Mouse (Mus musculus) lung, postnatal 0 days (tissue): ENCODE results near the gene Prss33. TPM values are rescaled to one million over a fixed set of nuclear protein-coding genes. Genes with fewer than 3 reads are reported as not detected.

Experiments used
- ATAC-seq: fragments of 200-750 bp; cut with Nextera tagmentation; 2 replicates; pipeline ENCODE4 v1.8.0; 2017; ENCODE audit warnings: moderate library complexity
- DNase-seq: peaks from one replicate; pipeline ENCODE4 v3.0.0-alpha.2; 2016; ENCODE audit warnings: low spot score
- H3K27ac ChIP-seq: fragments of 300-500 bp; sonication (generic); 2 replicates; pipeline ENCODE4 v1.5.1; 2014; ENCODE audit warnings: antibody characterized with exemption, mild to moderate bottlenecking, low read length, mixed read lengths
- H3K27me3 ChIP-seq: fragments of 300-500 bp; sonication (generic); replicated peaks from 2 replicates; pipeline ENCODE4 v1.6.1; 2014; ENCODE audit warnings: low read length, mixed read lengths; ENCODE audit not compliant: insufficient read depth
- H3K36me3 ChIP-seq: fragments of 300-500 bp; sonication (generic); 2 replicates; pipeline ENCODE4 v1.6.1; 2014; ENCODE audit warnings: low read length, mixed read lengths; ENCODE audit not compliant: insufficient read depth
- H3K4me1 ChIP-seq: fragments of 300-500 bp; sonication (generic); 2 replicates; pipeline ENCODE4 v1.6.1; 2014; ENCODE audit warnings: antibody characterized with exemption, low read depth, low read length, mixed read lengths; ENCODE audit not compliant: insufficient read depth
- H3K4me2 ChIP-seq: fragments of 300-500 bp; sonication (generic); replicated peaks from 2 replicates; pipeline ENCODE4 v1.6.1; 2014; ENCODE audit warnings: low read depth, mild to moderate bottlenecking, low read length, moderate library complexity, mixed read lengths
- H3K4me3 ChIP-seq: fragments of 300-500 bp; sonication (generic); 2 replicates; pipeline ENCODE4 v1.5.1; 2014; ENCODE audit warnings: low read depth, low read length
- H3K9ac ChIP-seq: fragments of 300-500 bp; sonication (generic); replicated peaks from 2 replicates; pipeline ENCODE4 v1.6.1; 2014; ENCODE audit warnings: low read depth, mild to moderate bottlenecking
- H3K9me3 ChIP-seq: fragments of 300-500 bp; sonication (generic); 2 replicates; pipeline ENCODE4 v1.6.1; 2016; ENCODE audit warnings: low read length, mixed read lengths
- CTCF ChIP-seq: IDR thresholded peaks from 2 replicates; pipeline ENCODE4 v1.5.1; 2016; ENCODE audit warnings: antibody characterized with exemption, mild to moderate bottlenecking
- EP300 ChIP-seq: IDR thresholded peaks from 2 replicates; pipeline ENCODE4 v1.6.1; 2016; ENCODE audit warnings: antibody characterized with exemption, mild to moderate bottlenecking, control low read depth
- WGBS: fragments of 180-500 bp; shearing (Covaris S2); extraction: QIAGEN DNeasy Blood & Tissue Kit; methylation state at CpG from one replicate; pipeline ENCODE4 v1.1.7; 2014; 5-methylcytosine and 5-hydroxymethylcytosine counted together
- polyA plus RNA-seq: library from polyadenylated mRNA; unstranded; fragments of >200 nt; fragmentation: Nextera tagmentation; extraction: Ambion mirVana; gene quantifications from 2 replicates; pipeline ENCODE4 v1.2.1, GENCODE M21; 2015

Gene Prss33
- polyA plus RNA-seq, 1 experiment from 2014 or later: not detected

GRCm38 (mm10) chr17:23850853-23851749 is 15.2 kb upstream of the Prss33 start:
- Histone ChIP-seq H3K9me3 (no peaks in the 10 kb centered on the region), H3K27ac (no peak overlapping the region), H3K36me3 (no peaks in the 10 kb centered on the region), H3K9ac (no peak overlapping the region), H3K4me3 (no peak overlapping the region), H3K4me1 (no peaks in the 10 kb centered on the region), H3K4me2 (no peak overlapping the region), H3K27me3 (no peaks in the 10 kb centered on the region)
- TF ChIP-seq EP300: no peak
- peak; percentile 85 for TF ChIP-seq CTCF
- DNase-seq (peak; percentile 78), ATAC-seq (peak; percentile 71)
- WGBS: 41% methylated on average over 18 of the region's 19 CpGs

- no peak for DNase-seq
- TF ChIP-seq EP300: no peak
- peak; percentile 40 for TF ChIP-seq CTCF
- no peak overlapping the region for H3K9ac ChIP-seq
- H3K9me3 ChIP-seq: no peaks in the 10 kb centered on the region
- no peaks in the 10 kb centered on the region for H3K27me3 ChIP-seq
- WGBS: 61% methylated on average over 2 of the region's 2 CpGs
- ATAC-seq: no peak
- H3K4me1 ChIP-seq: no peaks in the 10 kb centered on the region
- no peak overlapping the region for H3K4me3 ChIP-seq
- no peak overlapping the region for H3K27ac ChIP-seq
- no peak overlapping the region for H3K4me2 ChIP-seq
- H3K36me3 ChIP-seq: no peaks in the 10 kb centered on the region
Measured at GRCm38 (mm10) chr17:23850028-23850427, 14.2 kb upstream of the Prss33 start.

GRCm38 (mm10) chr17:23843812-23844273 is 8.0 kb upstream of the Prss33 start, which contains the start of the genes Prss32 and Prss41:
Gene Prss32, plus strand, starts transcription at chr17:23843855.
Gene Prss41, minus strand, starts transcription at chr17:23844172.
- H3K4me3 ChIP-seq: no peak within 1 kb of the TSS
- H3K9me3 ChIP-seq: no peaks in the 10 kb centered on the region
- H3K9ac ChIP-seq: no peak within 1 kb of the TSS
- no peaks in the 10 kb centered on the region for H3K4me1 ChIP-seq
- TF ChIP-seq CTCF (peak; percentile 74), EP300 (no peak)
- H3K4me2 ChIP-seq: peak within 1 kb of the TSS; percentile 12; the same call in 1 of the 2 replicates
- DNase-seq (peak; percentile 40), ATAC-seq (peak; percentile 66)
- 15% methylated on average over 19 of the region's 19 CpGs for WGBS
- H3K27me3 ChIP-seq: no peaks in the 10 kb centered on the region
- no peak within 1 kb of the TSS for H3K27ac ChIP-seq
- no peaks in the 10 kb centered on the region for H3K36me3 ChIP-seq

GRCm38 (mm10) chr17:23843141-23843811 is 7.4 kb upstream of the Prss33 start:
- no peak for DNase-seq
- Histone ChIP-seq H3K36me3 (no peaks in the 10 kb centered on the region), H3K4me3 (no peak overlapping the region), H3K27ac (no peak overlapping the region), H3K27me3 (no peaks in the 10 kb centered on the region), H3K9me3 (no peaks in the 10 kb centered on the region), H3K9ac (no peak overlapping the region), H3K4me2 (no peak overlapping the region), H3K4me1 (no peaks in the 10 kb centered on the region)
- WGBS: 53% methylated on average over 23 of the region's 23 CpGs
- TF ChIP-seq EP300 (no peak), CTCF (peak; percentile 37)
- ATAC-seq: no peak; the same call in 1 of the 2 replicates

- 32% methylated on average over 4 of the region's 4 CpGs for WGBS
- no peaks in the 10 kb centered on the region for H3K9me3 ChIP-seq
- ATAC-seq: peak; percentile 49
- H3K4me2 ChIP-seq: no peak overlapping the region
- no peaks in the 10 kb centered on the region for H3K27me3 ChIP-seq
- H3K36me3 ChIP-seq: no peaks in the 10 kb centered on the region
- H3K27ac ChIP-seq: no peak overlapping the region
- no peaks in the 10 kb centered on the region for H3K4me1 ChIP-seq
- TF ChIP-seq EP300 (no peak), CTCF (peak; percentile 87)
- H3K4me3 ChIP-seq: no peak overlapping the region
- peak; percentile 84 for DNase-seq
- H3K9ac ChIP-seq: no peak overlapping the region
Measured at GRCm38 (mm10) chr17:23841145-23841544, 5.3 kb upstream of the Prss33 start.

- 94% methylated on average over 1 of the region's 1 CpGs for WGBS
- TF ChIP-seq EP300: no peak
- no peak for TF ChIP-seq CTCF
Measured at GRCm38 (mm10) chr17:23831201-23831600, 4.7 kb downstream of the Prss33 start.

More at GRCm38 (mm10) chr17:23831201-23831600, 4.7 kb downstream of the Prss33 start:
- ATAC-seq (no peak), DNase-seq (no peak)
- H3K4me1 ChIP-seq: peaks cover 5% of the 10 kb centered on the region; the same call in 1 of the 2 replicates
- H3K9me3 ChIP-seq: no peaks in the 10 kb centered on the region
- H3K27ac ChIP-seq: no peak overlapping the region
- 0 out of 2 replicates have a peak, but pooled peaks cover 3% of the 10 kb centered on the region for H3K27me3 ChIP-seq
- H3K36me3 ChIP-seq: 0 out of 2 replicates have a peak, but pooled peaks cover 1% of the 10 kb centered on the region
- H3K4me2 ChIP-seq: no peak overlapping the region
- H3K9ac ChIP-seq: no peak overlapping the region
- H3K4me3 ChIP-seq: no peak overlapping the region
